Mouse (Mus musculus) megakaryocyte, adult 5-6 weeks (primary cell): ENCODE measurements around the gene Mrps27. TPM values are rescaled to one million over a fixed set of nuclear protein-coding genes. Genes with fewer than 3 reads are reported as not detected.
"Not testable (repeated sequence)": the region's sequence is repeated elsewhere in the genome, so short reads cannot be mapped to it uniquely, and the experiment has no call there.

Experiments
- ATAC-seq: 2 replicates; pipeline ENCODE4 v1.8.0; 2016; ENCODE audit warnings: mild to moderate bottlenecking, inconsistent platforms; ENCODE audit not compliant: poor library complexity, severe bottlenecking
- total RNA-seq, 2 experiments: library from RNA; stranded (forward) in 1 of 2; stranded (reverse) in 1 of 2; fragments of 153-499, 151-499 nt in 1 of 2; fragments of 221-1000, 200-1000 nt in 1 of 2; gene quantifications; 2 replicates each; pipeline versions ENCODE4 v1.2.3 to v1.2.4; 2015 to 2017

Mrps27 gene
- total RNA-seq (2015), result 7.9 and 8.6 TPM in 2 replicates
- 6.2 and 11.4 TPM in 2 replicates for total RNA-seq (2017)

- ATAC-seq, result peak; percentile 100
Observed at GRCm38 (mm10) chr13:99344599-99345575, at the start of gene Mrps27, which contains the start of gene Ptcd2. Gene Mrps27, plus strand, starts transcription at chr13:99344786. Gene Ptcd2, minus strand, starts transcription at chr13:99344705.

GRCm38 (mm10) chr13:99299921-99300320, 44.7 kb upstream of the Mrps27 start:
- no peak for ATAC-seq

- no peak for ATAC-seq
Observed at GRCm38 (mm10) chr13:99303846-99304245, 40.7 kb upstream of the Mrps27 start.

GRCm38 (mm10) chr13:99304365-99304764, 40.2 kb upstream of the Mrps27 start:
- ATAC-seq, result no peak

- no peak for ATAC-seq
Observed at GRCm38 (mm10) chr13:99305186-99305585, 39.4 kb upstream of the Mrps27 start.

DNA sequence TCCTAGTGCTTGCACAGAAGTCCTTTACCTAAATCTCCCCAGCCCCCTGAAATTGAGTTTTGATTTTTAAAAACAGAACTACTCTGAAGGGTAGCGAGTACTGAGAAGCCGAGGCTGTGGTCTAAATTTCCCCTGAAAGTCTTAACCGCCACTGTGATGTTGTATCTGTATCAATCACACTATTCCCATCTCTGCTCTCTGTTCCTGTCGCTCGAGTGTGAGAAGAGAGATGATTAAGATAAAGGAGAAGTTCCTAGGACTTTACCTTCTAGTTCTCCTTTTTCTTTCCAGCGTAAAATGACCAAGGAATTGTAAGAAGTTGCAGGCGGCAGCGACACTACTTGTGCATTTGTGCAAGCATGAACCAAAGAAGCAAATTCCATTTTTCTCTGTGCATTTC, 38.4 kb upstream of the Mrps27 start:
- peak; percentile 66 for ATAC-seq

DNA sequence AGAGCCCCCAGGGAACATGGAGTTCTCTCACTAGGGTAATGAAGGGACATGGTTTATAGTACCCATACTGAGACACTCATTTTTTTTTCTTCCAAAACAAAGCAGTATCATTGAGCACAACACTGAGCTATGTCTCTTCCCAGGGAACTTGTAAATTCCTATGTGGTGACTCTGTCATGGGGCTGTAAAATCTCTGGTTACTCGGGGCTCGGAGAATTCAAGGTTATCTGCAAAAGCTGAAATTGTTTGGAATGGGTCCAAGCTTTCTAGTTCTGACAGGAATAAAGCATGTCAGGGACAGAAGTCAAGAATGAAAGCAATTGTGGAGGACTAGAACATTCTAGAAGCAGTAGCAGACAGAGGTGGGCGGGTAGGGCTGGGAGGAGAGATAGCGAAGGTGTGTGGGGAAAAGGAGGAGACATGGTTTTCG, 36.6 kb upstream of the Mrps27 start:
- no peak for ATAC-seq

GRCm38 (mm10) chr13:99308393-99308792, 36.2 kb upstream of the Mrps27 start:
- ATAC-seq, result no peak

GRCm38 (mm10) chr13:99314098-99314497, 30.5 kb upstream of the Mrps27 start:
- no peak for ATAC-seq

- ATAC-seq, result peak; percentile 30
Observed at GRCm38 (mm10) chr13:99314657-99315181, 29.9 kb upstream of the Mrps27 start.

GRCm38 (mm10) chr13:99316366-99316765, 28.2 kb upstream of the Mrps27 start:
- ATAC-seq, result no peak

DNA sequence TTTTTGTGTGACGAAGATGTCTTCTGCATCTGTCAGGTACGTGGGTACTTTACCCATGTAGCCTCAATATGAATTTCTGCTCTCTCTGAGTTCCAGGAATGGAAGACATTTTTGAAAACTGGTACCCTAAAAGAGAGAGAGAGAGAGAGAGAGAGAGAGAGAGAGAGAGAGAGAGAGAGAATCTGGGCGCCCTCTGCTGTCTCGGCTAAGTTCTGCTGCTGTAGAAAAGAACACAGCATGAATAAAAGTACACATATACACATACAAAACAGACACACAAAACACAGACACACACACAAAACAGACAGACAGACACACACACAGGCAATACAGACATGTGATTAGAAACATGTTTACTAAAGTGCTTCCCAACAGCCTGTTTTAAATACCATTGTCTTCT, 27.5 kb upstream of the Mrps27 start:
- no peak for ATAC-seq

DNA sequence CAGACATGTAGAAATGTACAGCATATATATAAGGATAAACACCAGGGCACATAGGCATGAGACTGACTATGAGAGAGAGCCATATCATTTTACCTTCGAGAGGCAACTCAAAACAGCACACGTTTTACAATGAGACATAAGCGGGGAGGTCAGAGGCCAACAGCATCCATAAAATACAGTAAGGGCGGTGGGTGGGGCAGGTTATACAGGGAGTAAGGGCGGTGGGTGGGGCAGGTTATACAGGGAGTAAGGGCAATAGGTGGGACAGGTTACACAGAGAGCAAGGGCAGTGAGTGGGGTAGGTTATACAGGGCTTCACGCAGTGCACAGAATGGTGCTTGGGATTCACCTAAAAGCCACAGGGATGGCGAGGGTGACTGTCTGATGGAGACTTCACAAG, 24.1 kb upstream of the Mrps27 start:
- ATAC-seq, result no peak

- ATAC-seq, result not testable (repeated sequence)
Observed at GRCm38 (mm10) chr13:99322915-99323314, 21.7 kb upstream of the Mrps27 start.

GRCm38 (mm10) chr13:99323632-99324336, 20.8 kb upstream of the Mrps27 start:
- ATAC-seq, result peak; percentile 49; the same call in 1 of the 2 replicates

- ATAC-seq, result not testable (repeated sequence)
Observed at GRCm38 (mm10) chr13:99324337-99324685, 20.3 kb upstream of the Mrps27 start.

GRCm38 (mm10) chr13:99331255-99331654, 13.3 kb upstream of the Mrps27 start:
- ATAC-seq, result no peak

- peak; percentile 84 for ATAC-seq
Observed at GRCm38 (mm10) chr13:99337510-99337909, 7.1 kb upstream of the Mrps27 start.

- ATAC-seq, result no peak
Observed at GRCm38 (mm10) chr13:99341504-99341903, 3.1 kb upstream of the Mrps27 start.

DNA sequence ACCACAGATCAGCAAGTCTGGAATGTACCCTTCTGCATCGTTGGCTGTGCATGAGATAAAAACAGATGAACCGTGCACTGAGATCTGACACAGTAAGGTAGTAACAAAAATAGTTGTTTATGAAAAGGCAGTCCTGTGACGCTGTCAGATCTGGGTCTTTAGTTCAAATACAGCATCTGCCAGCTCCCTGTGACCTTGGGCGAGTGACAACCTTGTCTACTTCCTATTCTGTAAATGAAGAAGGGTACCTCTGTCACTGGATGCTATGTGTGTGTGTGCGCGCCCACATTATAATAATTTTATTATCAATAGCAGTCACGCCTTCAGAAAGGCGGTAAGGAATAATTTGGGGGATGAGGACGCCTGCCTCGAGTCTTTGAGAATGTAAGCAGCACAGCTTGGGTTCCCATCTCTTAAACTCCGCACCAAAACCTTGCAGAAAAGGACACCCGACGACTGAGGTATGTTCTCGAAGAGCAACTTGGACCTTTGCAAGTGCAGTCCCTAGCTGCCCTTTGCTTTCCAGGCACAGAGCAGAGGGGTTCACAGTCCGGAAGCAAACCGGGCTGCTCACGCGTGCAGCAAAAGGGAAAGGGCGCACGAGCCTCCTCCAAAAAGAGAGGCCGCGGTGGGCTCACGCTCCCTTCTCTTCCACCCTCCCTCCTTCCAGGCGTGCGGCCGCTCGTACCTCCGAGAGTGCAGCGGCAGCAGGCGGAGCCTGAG, 549 bp upstream of the Mrps27 start:
- peak; percentile 19; the same call in 1 of the 2 replicates for ATAC-seq

GRCm38 (mm10) chr13:99350009-99350408, 5.4 kb downstream of the Mrps27 start:
- ATAC-seq, result no peak
